Comparison of ENCODE assay signal across 8 mouse cellular contexts in the genomic region with DNA sequence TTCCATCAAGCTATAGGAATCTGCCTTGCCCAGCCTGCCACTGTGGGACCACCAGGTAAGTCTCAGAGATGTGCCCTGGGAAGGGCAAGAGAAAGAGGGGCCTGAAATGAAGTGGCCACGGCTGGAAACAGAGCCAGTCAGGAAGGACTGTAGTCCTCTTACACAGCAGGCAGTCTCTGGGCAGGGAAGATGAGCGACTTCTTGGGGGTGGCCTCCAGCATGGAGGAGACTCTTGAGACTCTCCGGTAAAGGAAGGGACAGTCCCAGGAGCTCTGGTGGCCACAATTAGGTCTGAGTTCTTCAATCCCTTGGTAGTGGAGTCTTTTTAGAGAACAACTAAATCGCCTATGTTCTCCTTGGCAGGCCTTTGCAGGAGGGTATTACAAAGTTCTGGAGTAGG. TPM values are rescaled to one million over a fixed set of nuclear protein-coding genes. Genes with fewer than 3 reads are reported as not detected.
DNase-seq lines count a peak whose midpoint lies in the region; ATAC-seq lines count a peak whose summit lies in the region.

No protein-coding gene starts in this region.

- no peaks in the 10 kb centered on the region for H3K9me3 ChIP-seq in heart, embryonic 10.5 days
- no peaks in the 10 kb centered on the region for H3K9me3 ChIP-seq in limb, embryonic 15.5 days

- H3K9ac ChIP-seq in limb, embryonic 15.5 days = no peak overlapping the region

- H3K27me3 ChIP-seq in heart, embryonic 10.5 days (ENCODE audit: insufficient read depth, poor library complexity, severe bottlenecking) = peaks cover 8% of the 10 kb centered on the region; the same call in 1 of the 2 replicates
- H3K27me3 ChIP-seq in limb, embryonic 15.5 days = no peaks in the 10 kb centered on the region

- 0 out of 2 replicates have a peak overlapping the region, but pooled peaks have one; percentile 48 for H3K4me2 ChIP-seq in limb, embryonic 15.5 days

- peak overlapping the region; percentile 50; the same call in 1 of the 2 replicates for H3K4me3 ChIP-seq in heart, embryonic 10.5 days
- no peak overlapping the region for H3K4me3 ChIP-seq in limb, embryonic 15.5 days

- H3K27ac ChIP-seq in heart, embryonic 10.5 days = peak overlapping the region; percentile 85
- H3K27ac ChIP-seq in limb, embryonic 15.5 days = no peak overlapping the region

- no peaks in the 10 kb centered on the region for H3K36me3 ChIP-seq in heart, embryonic 10.5 days
- no peaks in the 10 kb centered on the region for H3K36me3 ChIP-seq in limb, embryonic 15.5 days

- WGBS in heart, embryonic 10.5 days = 46% methylated on average over 4 of the region's 4 CpGs
- 55% methylated on average over 4 of the region's 4 CpGs for WGBS in limb, embryonic 15.5 days

- peaks cover 68% of the 10 kb centered on the region for H3K4me1 ChIP-seq in heart, embryonic 10.5 days
- peaks cover 40% of the 10 kb centered on the region for H3K4me1 ChIP-seq in limb, embryonic 15.5 days

- DNase-seq in heart, embryonic 10.5 days (ENCODE audit: low spot score) = peak; percentile 68
- DNase-seq in heart, adult 18-20 months = no peak
- DNase-seq in urinary bladder, adult 2 months (ENCODE audit: low spot score) = peak; percentile 21
- no peak for DNase-seq in urinary bladder, postnatal 10 days (ENCODE audit: low spot score)
- DNase-seq in adrenal gland, postnatal 14 days = no peak
- DNase-seq in layer of hippocampus, adult 18-20 months (ENCODE audit: low spot score in 2 of 2) = no peak
- no peak for DNase-seq in kidney, postnatal 10 days

- ATAC-seq in limb, embryonic 15.5 days (ENCODE audit: insufficient number of reproducible peaks, low FRiP score, low TSS enrichment, low read depth) = no peak

RNA-seq across cellular contexts. Expression of gene Hs6st1, which starts 4.0 kb away (rescaled TPM):
- 3.5 and 5.7 TPM in 2 replicates for polyA plus RNA-seq in heart, embryonic 10.5 days (2016; fragmentation: Nextera tagmentation; extraction: Ambion mirVana)
- 10 to 100 TPM; 19.7 to 21.3 TPM for total RNA-seq in heart, adult 18-20 months (2021)
- 29.0 and 30.1 TPM in 2 replicates for polyA plus RNA-seq in urinary bladder, adult 2 months (2012; rRNA removed)
- polyA plus RNA-seq in limb, embryonic 15.5 days (2015; fragmentation: Nextera tagmentation; extraction: Ambion mirVana) = 6.5 and 8.1 TPM in 2 replicates
- total RNA-seq in adrenal gland, postnatal 14 days (2021) = 71.6 and 89.0 TPM in 2 replicates
- total RNA-seq in layer of hippocampus, adult 18-20 months (2021) = 10 to 100 TPM; 38.6 to 39.5 TPM

Comparison
In these comparisons a context has a peak if more than half of its experiments do, and no peak if none do; other contexts are left out.
1. DNase-seq: peak in heart, embryonic 10.5 days (single experiment) and urinary bladder, adult 2 months (single experiment); none in heart, adult 18-20 months (0 of 2), urinary bladder, postnatal 10 days (single experiment), adrenal gland, postnatal 14 days (single experiment), layer of hippocampus, adult 18-20 months (0 of 2) and kidney, postnatal 10 days (single experiment).